Mouse (Mus musculus) MEL (cell line): ENCODE measurements around the gene Hbp1.

ENCODE experiments used
- CHD2 ChIP-seq: IDR thresholded peaks from 2 replicates; pipeline ENCODE4 v1.6.1; 2011; ENCODE audit warnings: low read length, improper control_type of control experiment
- CTCF ChIP-seq, 3 experiments: IDR thresholded peaks in 2 of 3; conservative IDR thresholded peaks in 1 of 3; 2 replicates each; pipeline ENCODE4 v1.5.1; 2011 to 2012; ENCODE audit warnings: low read length in 3 of 3, low read depth in 2 of 3, mild to moderate bottlenecking in 2 of 3, improper control_type of control experiment in 1 of 3, inconsistent platforms in 1 of 3, mixed read lengths in 1 of 3, moderate library complexity in 1 of 3; ENCODE audit not compliant: control insufficient read depth in 1 of 3, insufficient read depth in 1 of 3, poor library complexity in 1 of 3, severe bottlenecking in 1 of 3
- MAX ChIP-seq: IDR thresholded peaks from 2 replicates; pipeline ENCODE4 v1.6.1; 2011; ENCODE audit warnings: low read length, improper control_type of control experiment
- MEF2A ChIP-seq: IDR thresholded peaks from 2 replicates; pipeline ENCODE4 v1.6.1; 2014; ENCODE audit warnings: low read depth, mild to moderate bottlenecking, inconsistent platforms, low read length, improper control_type of control experiment; ENCODE audit not compliant: poor library complexity, insufficient replicate concordance, severe bottlenecking; ENCODE audit errors: extremely low read depth
- POLR2A ChIP-seq, 2 experiments: IDR thresholded peaks; 2 replicates each; pipeline ENCODE4 v1.6.1; 2011 to 2012; ENCODE audit warnings: low read length in 2 of 2, mild to moderate bottlenecking in 2 of 2, control low read depth in 1 of 2, improper control_type of control experiment in 1 of 2, low read depth in 1 of 2, moderate library complexity in 1 of 2; ENCODE audit not compliant: control insufficient read depth in 1 of 2, insufficient read depth in 1 of 2, poor library complexity in 1 of 2
- SMC3 ChIP-seq: IDR thresholded peaks from 2 replicates; pipeline ENCODE4 v1.6.1; 2011; ENCODE audit warnings: low read depth, low read length, improper control_type of control experiment
- ZKSCAN1 ChIP-seq: IDR thresholded peaks from 2 replicates; pipeline ENCODE4 v1.6.1; 2012; ENCODE audit warnings: low read depth, mild to moderate bottlenecking, inconsistent platforms, low read length, improper control_type of control experiment, moderate library complexity

- TF ChIP-seq MEF2A (no peak), ZKSCAN1 (no peak), CHD2 (no peak), SMC3 (peak; percentile 31; the same call in 1 of the 2 replicates), CTCF (IDR thresholded peaks at IDR 0.05 in 2 of 3, conservative IDR thresholded peaks at IDR 0.05 in 1 of 3; ENCODE audit: control insufficient read depth in 1 of 3, insufficient read depth in 1 of 3, low read depth in 2 of 3, low read length in 3 of 3, poor library complexity in 1 of 3, severe bottlenecking in 1 of 3) (peak in 1 of 3 experiments; percentile 4; a peak in 1 of 6 replicates), MAX (no peak; the same call in 1 of the 2 replicates), POLR2A (IDR thresholded peaks at IDR 0.05; ENCODE audit: control insufficient read depth in 1 of 2, insufficient read depth in 1 of 2, low read depth in 1 of 2, low read length in 2 of 2, poor library complexity in 1 of 2) (no peak)
These were observed 16.1 kb upstream of the Hbp1 start for GRCm38 (mm10) chr12:31966405-31966804.
